Mouse (Mus musculus) testis, adult 2 months (tissue): ENCODE measurements around the gene Bpi. TPM values are rescaled to one million over a fixed set of nuclear protein-coding genes. Genes with fewer than 3 reads are reported as not detected.

Experiments used
- H3K27ac ChIP-seq: fragments of 200-500 bp; 2 replicates; pipeline ENCODE4 v1.5.1; 2012; ENCODE audit warnings: low read depth, low read length; ENCODE audit not compliant: control insufficient read depth, insufficient read depth
- H3K27me3 ChIP-seq: fragments of 200-500 bp; 2 replicates; pipeline ENCODE4 v1.6.1; 2012; ENCODE audit warnings: mild to moderate bottlenecking, low read length, moderate library complexity; ENCODE audit not compliant: control insufficient read depth, insufficient read depth
- H3K36me3 ChIP-seq: fragments of 200-500 bp; 2 replicates; pipeline ENCODE4 v1.6.1; 2012; ENCODE audit warnings: mild to moderate bottlenecking, low read length; ENCODE audit not compliant: control insufficient read depth, insufficient read depth
- H3K4me1 ChIP-seq: fragments of 200-500 bp; 2 replicates; pipeline ENCODE4 v1.6.1; 2012; ENCODE audit warnings: low read length; ENCODE audit not compliant: control insufficient read depth, insufficient read depth
- H3K4me3 ChIP-seq: fragments of 200-500 bp; 2 replicates; pipeline ENCODE4 v1.5.1; 2012; ENCODE audit warnings: low read depth, mild to moderate bottlenecking, low read length, moderate library complexity, mixed read lengths; ENCODE audit not compliant: control insufficient read depth
- CTCF ChIP-seq: fragments of 200-500 bp; IDR thresholded peaks from 2 replicates; pipeline ENCODE4 v1.5.1; 2012; ENCODE audit warnings: low read depth, mild to moderate bottlenecking, inconsistent platforms, low read length, moderate library complexity; ENCODE audit not compliant: control insufficient read depth, insufficient read depth, insufficient replicate concordance
- POLR2A ChIP-seq: fragments of 200-500 bp; IDR thresholded peaks from 2 replicates; pipeline ENCODE4 v1.6.1; 2012; ENCODE audit warnings: low read depth, mild to moderate bottlenecking, inconsistent platforms, low read length, moderate library complexity; ENCODE audit not compliant: control insufficient read depth
- polyA plus RNA-seq: library from polyadenylated mRNA; depleted of rRNA; stranded (reverse); fragments of >200 nt; gene quantifications from 2 replicates; pipeline ENCODE4 v1.2.3, GENCODE M21; 2012

Bpi gene
- polyA plus RNA-seq, 1 experiment, result 67.8 TPM

- peaks cover 10% of the 10 kb centered on the region for H3K4me1 ChIP-seq
- H3K4me3 ChIP-seq, result peak overlapping the region; percentile 86
- peak overlapping the region; percentile 34 for H3K27ac ChIP-seq
- peak; percentile 59; the same call in 1 of the 2 replicates for TF ChIP-seq POLR2A
- TF ChIP-seq CTCF, result no peak
- H3K27me3 ChIP-seq, result no peaks in the 10 kb centered on the region
- H3K36me3 ChIP-seq, result no peaks in the 10 kb centered on the region
Observed at GRCm38 (mm10) chr2:158243129-158243870, 14.6 kb upstream of the Bpi start.

GRCm38 (mm10) chr2:158245072-158245817, 12.6 kb upstream of the Bpi start:
- peaks cover 10% of the 10 kb centered on the region for H3K4me1 ChIP-seq
- no peak overlapping the region for H3K4me3 ChIP-seq
- no peaks in the 10 kb centered on the region for H3K36me3 ChIP-seq
- no peak overlapping the region for H3K27ac ChIP-seq
- H3K27me3 ChIP-seq, result no peaks in the 10 kb centered on the region
- TF ChIP-seq POLR2A (no peak), CTCF (no peak)

GRCm38 (mm10) chr2:158247852-158248251, 10.0 kb upstream of the Bpi start:
- TF ChIP-seq CTCF, result no peak
- TF ChIP-seq POLR2A, result no peak
- Histone ChIP-seq H3K4me3 (no peak overlapping the region), H3K36me3 (no peaks in the 10 kb centered on the region), H3K27me3 (no peaks in the 10 kb centered on the region), H3K27ac (no peak overlapping the region), H3K4me1 (peaks cover 6% of the 10 kb centered on the region)

- Histone ChIP-seq H3K27ac (no peak overlapping the region), H3K4me3 (no peak overlapping the region), H3K27me3 (no peaks in the 10 kb centered on the region), H3K4me1 (peaks cover 1% of the 10 kb centered on the region), H3K36me3 (no peaks in the 10 kb centered on the region)
- no peak for TF ChIP-seq POLR2A
- TF ChIP-seq CTCF, result no peak
Observed at GRCm38 (mm10) chr2:158248318-158248717, 9.6 kb upstream of the Bpi start.

GRCm38 (mm10) chr2:158250558-158250957, 7.3 kb upstream of the Bpi start:
- TF ChIP-seq CTCF, result no peak
- no peak for TF ChIP-seq POLR2A
- Histone ChIP-seq H3K4me3 (no peak overlapping the region), H3K27me3 (no peaks in the 10 kb centered on the region), H3K27ac (no peak overlapping the region), H3K36me3 (no peaks in the 10 kb centered on the region), H3K4me1 (peaks cover 3% of the 10 kb centered on the region)

- H3K27me3 ChIP-seq, result no peaks in the 10 kb centered on the region
- peaks cover 21% of the 10 kb centered on the region for H3K4me1 ChIP-seq
- no peak overlapping the region for H3K4me3 ChIP-seq
- TF ChIP-seq CTCF (no peak), POLR2A (no peak)
- no peaks in the 10 kb centered on the region for H3K36me3 ChIP-seq
- H3K27ac ChIP-seq, result no peak overlapping the region
Observed at GRCm38 (mm10) chr2:158253806-158254205, 4.1 kb upstream of the Bpi start.

- Histone ChIP-seq H3K4me3 (no peak overlapping the region), H3K27ac (no peak overlapping the region), H3K27me3 (no peaks in the 10 kb centered on the region), H3K36me3 (no peaks in the 10 kb centered on the region), H3K4me1 (peaks cover 23% of the 10 kb centered on the region)
- no peak for TF ChIP-seq POLR2A
- TF ChIP-seq CTCF, result no peak
Observed at GRCm38 (mm10) chr2:158256894-158257293, 1.0 kb upstream of the Bpi start.
